Mouse (Mus musculus) kidney, adult 18-20 months (tissue): ENCODE measurements around the gene Gm11032.
"Not testable (repeated sequence)": the region's sequence is repeated elsewhere in the genome, so short reads cannot be mapped to it uniquely, and the experiment has no call there.

ENCODE experiments used
- DNase-seq: peaks from one replicate; pipeline ENCODE4 v3.0.0; 2021

Gm11032 gene

DNA sequence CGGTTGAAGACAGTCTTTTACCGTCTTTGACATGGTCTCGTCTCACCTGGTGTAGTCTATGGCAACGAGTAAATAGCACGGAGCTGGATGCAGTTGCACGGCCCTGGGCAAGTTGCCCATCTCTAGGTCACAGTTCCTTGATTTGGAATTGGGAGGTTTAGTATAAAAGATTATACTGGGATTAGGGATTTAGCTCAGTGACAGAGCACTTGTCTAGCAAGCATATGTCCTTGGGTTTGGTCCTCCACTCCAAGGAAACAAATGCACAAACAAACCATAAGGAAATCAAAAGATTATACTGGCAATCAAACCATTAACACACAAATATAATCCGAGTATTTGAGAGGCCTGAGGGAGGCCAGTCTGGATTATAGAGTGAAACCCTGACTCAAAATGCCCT is 7.8 kb downstream of the Gm11032 start:
- no peak for DNase-seq

GRCm38 (mm10) chr11:4629861-4630280 is 10.0 kb downstream of the Gm11032 start:
- DNase-seq = peak; percentile 38

DNA sequence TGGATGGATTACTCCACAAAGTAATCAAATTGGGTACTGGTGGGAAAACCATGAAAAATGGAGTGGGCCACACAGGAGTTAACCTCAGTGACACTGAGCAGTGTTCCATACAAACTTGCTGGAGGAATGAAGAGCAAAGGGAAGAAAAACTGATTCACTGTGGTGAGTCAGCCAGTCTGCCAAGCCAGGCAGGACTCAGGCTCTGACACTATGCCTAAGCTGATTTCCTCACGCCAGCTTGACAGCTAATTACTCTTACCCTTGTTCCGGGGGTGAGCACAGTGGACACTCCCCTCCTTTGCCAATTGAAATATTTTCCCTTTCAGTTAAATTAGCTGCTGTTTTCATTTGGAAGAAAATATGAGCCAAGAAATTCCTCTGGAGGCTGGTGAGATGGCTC is 13.6 kb downstream of the Gm11032 start:
- no peak for DNase-seq

- no peak for DNase-seq
These were observed 14.5 kb downstream of the Gm11032 start for GRCm38 (mm10) chr11:4634395-4634794.

DNA sequence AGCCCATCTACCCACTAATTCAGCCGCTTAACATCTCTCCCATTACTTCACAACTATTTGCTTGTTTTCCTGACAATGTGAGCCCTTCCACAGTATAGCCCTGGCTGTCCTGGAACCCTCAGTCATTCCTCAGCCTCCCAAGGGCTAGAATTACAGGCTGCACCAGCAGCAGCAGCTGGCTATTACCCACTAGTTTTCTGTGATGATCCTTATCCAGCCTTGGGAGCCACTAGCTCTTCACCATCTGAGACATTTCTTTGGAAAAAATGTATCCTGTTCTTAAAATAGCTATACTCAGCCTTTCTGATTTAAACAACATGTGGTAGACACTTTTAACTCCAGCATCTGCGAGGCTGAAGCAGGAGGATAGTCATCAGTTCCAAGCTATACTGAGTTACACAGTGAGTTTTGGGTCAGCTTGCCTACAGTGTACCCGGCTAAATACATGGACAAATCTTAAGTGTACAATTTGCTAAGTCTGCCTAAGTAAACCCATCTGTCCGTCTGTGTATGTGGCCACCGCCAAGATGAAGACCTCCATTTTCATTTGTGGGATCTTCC is 17.0 kb downstream of the Gm11032 start:
- no peak for DNase-seq

DNA sequence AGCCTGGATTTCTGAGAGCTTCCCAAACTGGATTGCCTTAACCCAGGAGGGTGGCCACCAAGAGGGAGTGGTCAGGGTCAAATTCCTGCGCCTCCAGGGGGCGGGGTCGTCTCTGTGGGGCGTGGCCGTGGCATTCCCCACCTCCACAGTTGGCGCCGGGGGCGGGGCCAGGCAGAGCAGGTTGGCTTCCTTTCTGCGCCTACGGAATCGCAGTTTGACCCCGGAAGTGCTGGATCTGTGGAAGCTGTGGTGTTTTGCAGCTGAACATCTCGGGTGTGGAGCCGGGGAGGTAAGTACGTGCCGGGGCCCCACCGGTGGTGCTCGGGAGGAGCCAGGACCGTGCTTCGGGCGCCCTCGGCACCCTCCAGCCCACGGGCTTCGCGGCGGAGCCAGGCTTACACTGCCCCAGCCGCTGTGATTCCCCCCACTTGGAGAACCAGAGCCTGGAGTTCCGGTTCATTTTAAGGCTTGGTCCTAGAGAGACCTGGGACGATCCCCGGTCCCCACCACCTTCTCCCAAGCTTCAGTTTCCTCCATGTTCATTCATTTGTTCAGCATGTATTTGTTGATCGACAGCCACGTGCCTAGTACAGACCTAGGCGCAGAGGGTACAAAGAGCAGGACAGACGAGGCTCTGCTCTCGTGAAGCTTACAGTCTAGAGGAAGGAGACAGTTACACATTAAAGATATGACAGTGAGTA is 17.8 kb downstream of the Gm11032 start, which contains the start of gene Ascc2:
Ascc2 (plus strand) TSS at position 214 of the 701 bp plus-strand sequence.
- peak; percentile 99 for DNase-seq

DNA sequence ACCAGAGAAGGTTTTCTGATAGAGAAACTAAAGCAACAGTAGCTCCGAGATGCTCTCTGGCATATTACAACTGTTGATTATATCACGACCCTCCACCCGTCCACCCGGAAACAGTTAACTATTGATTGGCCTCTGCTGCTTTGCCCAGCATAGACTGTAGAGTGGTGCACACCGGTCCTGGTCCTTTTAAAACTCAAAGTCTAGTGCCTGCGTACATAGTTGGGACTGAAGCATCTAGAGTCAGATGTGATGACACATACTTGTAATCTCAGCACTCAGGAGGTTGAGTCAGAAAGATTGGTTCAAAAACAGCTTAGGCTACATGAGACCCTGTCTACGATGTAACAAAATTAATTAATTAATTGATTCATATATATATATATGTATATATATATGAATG is 18.4 kb downstream of the Gm11032 start:
- DNase-seq = no peak

GRCm38 (mm10) chr11:4641185-4641584 is 21.3 kb downstream of the Gm11032 start:
- DNase-seq = no peak

- no peak for DNase-seq
These were observed 23.9 kb downstream of the Gm11032 start for GRCm38 (mm10) chr11:4643722-4644121.

GRCm38 (mm10) chr11:4645180-4645579 is 25.3 kb downstream of the Gm11032 start:
- not testable (repeated sequence) for DNase-seq

GRCm38 (mm10) chr11:4646409-4646808 is 26.5 kb downstream of the Gm11032 start:
- DNase-seq = no peak

- no peak for DNase-seq
These were observed 40.0 kb downstream of the Gm11032 start for GRCm38 (mm10) chr11:4659818-4660217.

DNA sequence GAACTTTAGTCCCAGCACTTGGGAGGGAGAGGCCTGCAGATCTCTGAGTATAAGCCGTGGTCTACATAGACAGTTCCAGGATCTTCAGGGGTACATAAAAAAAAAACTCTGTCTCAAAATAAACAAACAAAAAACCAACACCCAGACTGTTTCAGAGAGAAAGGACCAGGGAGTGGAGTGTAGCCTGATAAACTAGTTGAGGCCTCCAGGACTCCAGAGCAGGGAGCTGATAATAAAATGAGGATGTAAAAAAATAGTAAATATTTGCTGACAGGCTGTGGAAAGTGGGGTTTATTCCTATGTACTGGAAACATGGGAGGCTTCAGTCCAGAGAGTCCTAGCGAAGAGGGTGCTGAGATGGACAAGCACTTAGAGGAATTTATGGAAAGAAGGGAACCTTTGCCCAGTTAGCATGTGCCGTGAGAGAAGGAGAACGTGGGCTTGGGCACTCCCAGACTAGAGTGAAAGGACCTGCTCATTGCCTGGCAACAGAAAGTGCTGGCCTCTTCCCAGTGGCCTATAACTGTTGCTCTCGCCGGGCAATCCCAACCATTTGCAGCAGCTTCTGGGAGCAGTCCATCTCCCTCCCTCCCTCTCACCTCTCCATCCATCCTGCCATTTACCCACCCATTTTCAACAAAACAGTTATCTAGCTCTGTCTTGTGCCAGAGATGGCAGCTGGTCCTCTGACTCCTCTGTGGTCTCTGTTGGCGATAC is 40.6 kb downstream of the Gm11032 start:
- DNase-seq = no peak

DNA sequence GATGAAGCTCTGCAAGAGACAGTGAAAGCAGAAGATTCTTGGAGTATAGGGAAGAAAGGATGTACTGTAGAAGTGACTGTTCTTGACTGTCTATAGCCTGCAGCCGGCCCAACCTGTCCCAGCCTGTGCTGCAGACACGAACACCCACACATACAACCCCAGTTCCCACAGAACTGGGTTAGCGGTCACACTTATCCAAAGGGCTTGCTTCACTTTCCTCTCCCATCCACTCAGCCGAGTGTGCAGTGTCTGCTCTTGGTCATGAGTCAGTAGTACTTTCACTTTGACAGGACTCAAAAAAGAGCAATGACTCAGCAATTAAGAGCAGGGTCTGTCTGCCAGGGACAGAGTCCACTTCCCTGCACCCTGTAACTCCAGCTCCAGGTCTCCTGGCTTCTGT is 41.5 kb downstream of the Gm11032 start:
- no peak for DNase-seq

DNA sequence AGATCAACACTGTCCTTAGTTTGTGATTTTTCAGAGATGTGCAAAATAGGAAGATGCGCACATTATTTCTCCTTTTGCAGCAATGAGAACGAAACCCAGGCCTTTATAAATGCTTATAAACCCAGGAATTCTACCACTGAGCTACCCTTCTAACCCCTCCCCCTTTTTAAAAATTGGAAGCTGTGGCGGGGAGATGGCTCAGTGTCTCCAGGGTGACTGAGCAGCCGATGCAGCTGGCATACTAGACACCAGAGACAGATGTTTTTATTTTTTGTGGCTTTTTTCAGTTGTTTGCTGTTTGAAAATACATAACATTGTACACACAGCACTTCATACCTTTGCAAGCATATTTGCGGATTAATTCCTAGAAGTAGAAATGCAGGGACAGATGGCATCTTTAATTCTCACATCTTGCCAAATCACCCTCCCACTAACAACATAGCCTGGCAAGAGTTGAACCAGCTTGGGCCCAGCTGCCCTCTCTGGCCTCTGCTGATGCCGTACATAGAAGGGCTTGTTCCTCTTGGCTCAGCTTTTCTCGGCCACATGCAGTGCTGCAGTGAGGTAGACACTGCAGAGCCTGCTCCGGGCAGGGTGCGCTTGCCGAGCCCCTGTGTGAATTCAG is 42.1 kb downstream of the Gm11032 start:
- no peak for DNase-seq

- DNase-seq = no peak
These were observed 42.6 kb downstream of the Gm11032 start for GRCm38 (mm10) chr11:4662496-4662878.
